8 mouse cellular contexts compared by ENCODE assay signal in genomic region chr13:59467591-59467990, GRCm38 (mm10).
DNase-seq lines count a peak whose midpoint lies in the region; ATAC-seq and TF ChIP-seq lines count a peak whose summit lies in the region.

No protein-coding gene starts in this region.

- DNase-seq in liver, adult 2 months (ENCODE audit: extremely low read depth, low read depth, low spot score) = peak; percentile 94
- DNase-seq in liver = no peak
- peak; percentile 74 to 85 for DNase-seq in gastrocnemius, adult 8-10 months (ENCODE audit: low spot score in 2 of 2)
- peak; percentile 29 to 81 for DNase-seq in layer of hippocampus, adult 18-20 months (ENCODE audit: low spot score in 2 of 2)
- DNase-seq in lung, postnatal 4 days = peak; percentile 66 to 74
- no peak for DNase-seq in c-Kit-positive CD71-positive TER-119-positive erythroid progenitor cells, embryonic 14.5 days (ENCODE audit: low spot score)
- no peak for DNase-seq in T-cell, adult 2 months (ENCODE audit: low spot score)

- H3K27me3 ChIP-seq in liver, adult 2 months (ENCODE audit: control insufficient read depth, insufficient read depth, low read length) = no peaks in the 10 kb centered on the region

- TF ChIP-seq CTCF in liver, adult 2 months (IDR thresholded peaks at IDR 0.05; ENCODE audit: low read depth, low read length) = no peak

- peak; percentile 92 for ATAC-seq in cerebellum, adult (ENCODE audit: insufficient number of reproducible peaks, low FRiP score, low TSS enrichment)

- H3K4me1 ChIP-seq in liver, adult 2 months (ENCODE audit: control insufficient read depth, insufficient read depth, low read length) = peaks cover 2% of the 10 kb centered on the region

- TF ChIP-seq POLR2A in liver, adult 2 months (IDR thresholded peaks at IDR 0.05; ENCODE audit: extremely low read depth, insufficient read depth, low read length) = no peak

- H3K27ac ChIP-seq in liver, adult 2 months (replicated peaks; ENCODE audit: insufficient read depth, low read depth, low read length) = no peak overlapping the region

- no peaks in the 10 kb centered on the region for H3K79me2 ChIP-seq in liver, adult 2 months (ENCODE audit: control insufficient read depth, insufficient read depth, low read length)

- 6% methylated on average over 3 of the region's 3 CpGs for WGBS in liver, adult 2 months

- H3K36me3 ChIP-seq in liver, adult 2 months (ENCODE audit: control insufficient read depth, insufficient read depth, low read length) = peaks cover 1% of the 10 kb centered on the region; the same call in 1 of the 2 replicates

- no peak overlapping the region for H3K4me3 ChIP-seq in liver, adult 2 months (ENCODE audit: insufficient read depth, low read depth, low read length)

- H3K9ac ChIP-seq in liver, adult 2 months (ENCODE audit: low read depth, low read length) = no peak overlapping the region

Comparison
In these comparisons a context has a peak if more than half of its experiments do, and no peak if none do; other contexts are left out.
1. DNase-seq: peak in liver, adult 2 months (single experiment), gastrocnemius, adult 8-10 months (2 of 2), layer of hippocampus, adult 18-20 months (2 of 2) and lung, postnatal 4 days (2 of 2); none in liver (single experiment), c-Kit-positive CD71-positive TER-119-positive erythroid progenitor cells, embryonic 14.5 days (single experiment) and T-cell, adult 2 months (single experiment).